Mouse (Mus musculus) lung, adult 18-20 months (tissue): ENCODE measurements at regions not wholly inside any gene's neighbourhood (a gene's known extent, or its start where the extent isn't known, plus 50 kb on each side); places are given as distances from the start of the nearest gene placed in this dataset.

Source experiments
- DNase-seq, 2 experiments: peaks; one replicate each; pipeline ENCODE4 v3.0.0; 2022; ENCODE audit warnings: mixed read lengths in 2 of 2

GRCm38 (mm10) chr1:51644399-51644798 is 166.2 kb upstream of the Nabp1 start:
- DNase-seq = peak; percentile 64 to 68

- peak; percentile 6 to 32 for DNase-seq
These were observed 165.4 kb upstream of the Nabp1 start for GRCm38 (mm10) chr1:51643640-51644039.

GRCm38 (mm10) chr1:51638519-51639302 is 160.5 kb upstream of the Nabp1 start:
- DNase-seq = no peak

- DNase-seq = no peak
These were observed 157.8 kb upstream of the Nabp1 start for GRCm38 (mm10) chr1:51635881-51636515.

DNA sequence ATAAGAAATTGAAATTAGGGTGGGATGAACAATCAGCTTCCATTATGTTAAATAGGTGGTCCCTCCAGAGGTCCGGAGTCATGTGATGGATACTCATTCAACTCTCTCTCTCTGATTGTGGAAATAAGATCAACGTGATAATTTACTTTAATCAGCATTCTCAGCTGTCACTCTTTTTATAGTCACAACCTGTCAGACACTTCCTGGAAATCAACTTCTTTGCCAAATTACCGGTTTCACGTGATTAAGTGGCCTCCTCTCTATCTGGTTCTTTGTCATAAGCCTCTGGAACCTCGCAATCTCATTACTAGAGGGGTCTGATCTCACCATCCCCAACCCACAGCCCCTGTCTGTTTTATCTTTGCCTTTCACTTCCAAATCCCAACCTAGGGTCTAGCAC is 155.6 kb upstream of the Nabp1 start:
- no peak for DNase-seq

DNA sequence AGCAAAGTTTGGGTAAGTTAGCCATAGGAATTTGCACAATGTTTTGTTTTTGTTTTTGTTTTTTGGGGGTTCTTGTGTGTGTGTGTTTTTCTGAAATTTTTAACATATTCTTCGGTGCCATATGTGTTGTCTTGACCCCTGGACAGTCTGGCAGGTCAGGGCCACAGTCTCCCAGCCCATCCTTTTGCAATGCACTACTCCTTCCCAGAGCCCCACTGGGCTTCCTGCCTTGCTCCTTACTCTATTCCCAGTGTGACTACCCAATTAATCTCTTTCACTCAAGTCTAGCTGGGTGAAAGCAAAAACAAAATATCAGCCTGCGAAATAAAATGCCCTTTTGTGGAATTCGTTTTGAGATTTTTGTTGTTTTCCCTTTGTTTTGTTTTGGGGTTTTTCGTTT is 154.6 kb upstream of the Nabp1 start:
- no peak for DNase-seq

DNA sequence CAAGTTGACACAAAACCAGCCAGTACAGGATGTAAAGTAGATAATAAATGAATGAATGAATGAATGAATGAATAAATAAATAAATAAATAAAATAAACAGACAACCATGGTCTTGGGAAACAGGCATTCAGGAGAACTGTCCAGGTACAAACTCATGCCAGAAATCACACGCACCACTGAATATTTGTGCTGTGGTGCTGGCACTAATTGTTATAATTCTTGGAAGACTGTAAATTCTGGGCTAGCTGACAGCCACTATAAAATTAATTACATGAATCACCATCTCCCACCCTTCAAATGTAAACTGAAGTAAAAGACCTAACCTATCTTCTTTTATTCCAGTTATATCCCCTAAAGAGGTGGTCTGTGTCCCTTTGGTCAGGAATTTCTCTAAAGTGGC is 151.6 kb upstream of the Nabp1 start:
- no peak for DNase-seq

GRCm38 (mm10) chr1:51628137-51628793 is 150.0 kb upstream of the Nabp1 start:
- no peak for DNase-seq

DNA sequence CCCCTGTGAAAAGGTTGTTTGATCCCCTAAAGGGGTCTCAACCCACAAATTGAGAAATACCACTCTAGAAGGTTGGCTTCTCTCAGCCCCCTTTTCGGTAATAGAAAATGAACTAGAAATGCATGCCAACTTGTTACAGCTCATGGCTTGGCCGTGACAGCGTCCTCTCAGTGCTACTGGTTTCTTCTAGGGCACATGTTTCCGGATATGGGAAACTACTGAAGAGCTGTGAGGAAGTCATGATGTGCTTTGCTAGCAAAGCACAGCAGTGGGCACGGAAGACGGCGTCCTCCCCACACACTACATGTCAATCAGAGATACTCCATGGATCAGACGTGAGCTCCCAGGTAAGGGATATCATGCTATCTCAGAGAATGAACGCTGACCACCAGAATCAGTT is 148.1 kb upstream of the Nabp1 start:
- DNase-seq = no peak

- no peak for DNase-seq
These were observed 146.9 kb upstream of the Nabp1 start for GRCm38 (mm10) chr1:51625079-51625478.

- DNase-seq = no peak
These were observed 146.3 kb upstream of the Nabp1 start for GRCm38 (mm10) chr1:51624551-51624950.

DNA sequence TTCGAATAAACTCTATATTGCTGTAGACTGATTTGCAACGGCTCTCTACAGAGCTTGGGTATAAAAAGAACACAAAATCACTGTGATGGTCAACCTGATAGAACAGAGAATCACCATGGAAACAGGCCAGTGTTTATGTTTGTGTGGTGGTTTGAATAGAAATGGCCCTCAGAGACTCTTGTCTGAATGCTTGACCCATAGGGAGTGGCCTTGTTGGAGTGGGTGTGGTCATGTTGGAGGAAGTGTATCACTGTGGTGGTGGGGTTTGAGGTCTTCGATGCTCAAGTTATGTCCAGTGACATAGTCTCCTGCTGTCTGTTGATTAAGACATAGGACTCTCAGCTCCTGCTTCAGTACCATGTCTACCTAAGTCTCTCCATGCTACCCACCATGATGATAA is 144.8 kb upstream of the Nabp1 start:
- DNase-seq = no peak

- DNase-seq = no peak
These were observed 144.1 kb upstream of the Nabp1 start for GRCm38 (mm10) chr1:51622181-51622862.

DNA sequence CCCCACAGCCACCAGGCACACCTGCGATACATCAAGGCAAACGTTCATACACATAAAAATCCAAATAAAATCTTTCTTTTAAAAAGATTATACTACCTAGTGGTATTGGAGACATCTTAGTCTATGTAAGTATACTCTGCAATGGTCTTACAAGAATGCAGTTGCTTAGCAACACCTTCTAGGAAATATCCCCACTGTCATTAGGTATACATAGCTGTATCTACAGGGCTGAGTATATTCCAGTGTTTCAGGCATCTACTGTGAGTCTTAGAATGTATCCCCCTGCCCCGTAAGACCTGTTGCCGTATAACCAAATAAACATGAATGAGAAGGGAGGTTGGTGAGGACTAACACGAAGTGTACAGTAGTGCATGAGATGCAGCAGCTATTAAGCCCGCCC is 142.8 kb upstream of the Nabp1 start:
- no peak for DNase-seq

GRCm38 (mm10) chr1:51617502-51618251 is 139.5 kb upstream of the Nabp1 start:
- DNase-seq = no peak

- DNase-seq = no peak
These were observed 137.9 kb upstream of the Nabp1 start for GRCm38 (mm10) chr1:51616091-51616490.

GRCm38 (mm10) chr1:51615523-51615922 is 137.3 kb upstream of the Nabp1 start:
- DNase-seq = peak; percentile 21 to 24

- DNase-seq = no peak
These were observed 136.5 kb upstream of the Nabp1 start for GRCm38 (mm10) chr1:51614700-51615099.

- no peak for DNase-seq
These were observed 131.1 kb upstream of the Nabp1 start for GRCm38 (mm10) chr1:51609295-51609694.

GRCm38 (mm10) chr1:51607437-51607855 is 129.2 kb upstream of the Nabp1 start:
- no peak for DNase-seq

DNA sequence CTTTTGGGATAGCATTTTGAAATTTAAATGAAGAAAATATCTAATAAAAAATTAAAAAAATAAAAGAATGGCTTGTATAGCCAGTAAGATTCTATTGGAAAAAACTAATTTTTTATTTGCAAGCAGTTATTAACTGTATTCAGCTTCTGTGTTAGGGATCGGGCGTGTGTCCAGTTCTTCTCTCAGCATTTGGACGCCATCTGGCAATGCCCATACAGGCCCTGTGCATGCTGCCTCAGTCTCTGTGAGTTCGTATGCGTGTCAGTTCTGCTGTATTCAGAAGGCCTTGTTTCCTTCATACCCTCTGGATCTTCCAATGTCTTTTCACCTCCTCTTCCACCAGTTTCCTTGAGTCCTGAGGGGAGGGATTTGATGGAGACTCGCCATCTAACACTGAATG is 123.8 kb upstream of the Nabp1 start:
- no peak for DNase-seq

DNA sequence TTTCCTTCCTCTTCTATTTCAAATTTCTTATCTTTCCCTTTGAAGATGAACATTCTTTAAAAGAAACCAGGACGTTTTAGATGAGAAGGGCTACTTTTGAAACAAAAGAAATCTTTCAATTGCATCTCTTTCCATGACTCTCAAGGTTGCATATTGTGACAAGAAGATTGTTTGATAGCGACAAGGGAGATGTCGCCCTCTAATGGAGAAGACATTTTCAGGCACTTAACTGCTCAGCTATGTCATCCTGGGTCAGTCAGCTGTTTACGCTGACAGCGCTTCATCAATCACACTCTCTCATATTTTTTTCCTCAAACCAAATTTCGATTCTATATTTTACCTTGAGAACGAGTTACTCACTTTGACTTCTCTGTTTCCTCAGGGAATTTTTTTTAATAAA is 122.2 kb upstream of the Nabp1 start:
- DNase-seq = no peak
